Mouse (Mus musculus): Measurements from ENCODE around the gene Gm8439.

Gm8439 gene

GRCm38 (mm10) chr4:120612304-120613080 is 23.9 kb downstream of the Gm8439 start:
- peak; percentile 71 for DNase-seq (ENCODE audit: low read depth, low spot score)

DNA sequence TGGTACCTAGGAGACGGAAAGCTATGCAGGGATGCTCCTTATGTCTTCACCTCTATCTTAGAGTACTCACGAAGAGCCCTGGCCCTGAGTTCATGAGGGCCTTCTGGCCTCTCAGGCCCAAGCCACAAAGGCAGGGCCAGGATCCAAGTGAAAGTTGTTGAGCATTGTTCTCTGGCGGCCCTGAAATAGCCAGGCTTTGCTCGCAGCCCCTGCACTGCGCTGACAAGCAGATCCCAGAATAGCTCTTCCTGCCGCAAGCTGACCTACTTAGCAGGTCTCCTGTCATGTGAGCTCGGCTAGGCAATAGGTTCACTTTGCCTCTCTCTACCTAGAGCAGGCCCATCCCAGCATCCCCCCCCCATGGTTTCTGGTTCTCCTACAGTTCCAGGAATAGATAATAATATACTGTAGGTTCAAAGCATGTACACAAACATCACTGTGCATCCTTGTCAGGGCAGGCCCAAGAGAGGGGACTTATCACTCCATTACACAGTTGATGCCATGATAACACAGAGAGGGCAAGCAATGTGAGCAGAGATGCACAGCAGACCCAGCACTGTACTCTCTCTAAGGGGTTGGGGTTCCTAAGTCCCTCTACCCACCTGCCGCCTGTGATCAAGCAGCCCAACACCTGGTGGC is 25.3 kb downstream of the Gm8439 start:
- DNase-seq (ENCODE audit: low read depth, low spot score) = peak; percentile 99

DNA sequence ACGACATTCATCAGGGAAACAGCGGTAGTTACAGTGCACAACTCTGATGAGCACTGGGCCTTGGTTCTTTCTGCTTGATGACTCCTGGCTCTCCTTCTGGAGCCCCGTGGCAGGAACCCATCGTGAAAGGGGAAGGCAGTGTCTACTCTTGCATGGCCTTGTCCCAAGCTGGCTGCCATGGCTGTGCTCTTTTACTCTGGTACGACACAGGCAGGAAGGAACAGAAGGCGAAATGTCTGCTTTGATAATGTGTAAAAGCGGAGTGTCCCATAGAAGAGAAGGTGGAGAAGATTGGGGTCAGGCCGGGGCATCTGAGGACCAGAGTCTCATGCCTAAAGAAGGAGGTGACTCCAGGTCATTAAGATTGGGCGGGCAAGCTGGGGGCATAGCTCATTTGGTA is 26.1 kb downstream of the Gm8439 start:
- DNase-seq (ENCODE audit: low read depth, low spot score) = no peak

DNA sequence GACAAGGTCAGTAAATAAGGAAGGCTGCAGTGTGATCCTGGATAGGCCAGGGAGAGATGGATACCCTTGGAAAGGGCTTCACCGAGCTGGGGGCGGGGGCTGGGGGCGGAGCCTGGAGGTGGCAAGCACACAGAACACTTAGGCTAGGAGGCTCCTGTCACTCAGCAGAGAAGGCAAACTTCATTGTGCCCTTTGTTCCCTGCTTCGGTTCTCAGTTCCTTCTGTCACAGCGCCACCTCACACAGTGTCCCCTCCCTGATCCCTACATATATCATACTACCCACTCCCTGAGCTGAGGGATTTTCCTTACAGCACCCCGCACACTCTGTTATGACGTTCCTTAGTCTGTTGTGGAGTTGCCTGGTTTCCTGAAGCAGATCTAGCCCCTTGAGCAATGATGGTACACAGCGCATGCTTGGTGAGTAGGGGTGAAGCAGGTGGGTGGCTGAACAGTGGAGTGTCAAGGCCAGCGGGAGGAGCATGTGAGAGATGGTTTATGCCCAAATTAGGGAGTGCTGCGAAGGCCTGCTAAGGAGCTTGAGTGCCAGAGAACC is 27.1 kb downstream of the Gm8439 start:
- DNase-seq (ENCODE audit: low read depth, low spot score) = peak; percentile 87

GRCm38 (mm10) chr4:120616199-120617025 is 27.9 kb downstream of the Gm8439 start:
- DNase-seq (ENCODE audit: low read depth, low spot score) = peak; percentile 85

DNA sequence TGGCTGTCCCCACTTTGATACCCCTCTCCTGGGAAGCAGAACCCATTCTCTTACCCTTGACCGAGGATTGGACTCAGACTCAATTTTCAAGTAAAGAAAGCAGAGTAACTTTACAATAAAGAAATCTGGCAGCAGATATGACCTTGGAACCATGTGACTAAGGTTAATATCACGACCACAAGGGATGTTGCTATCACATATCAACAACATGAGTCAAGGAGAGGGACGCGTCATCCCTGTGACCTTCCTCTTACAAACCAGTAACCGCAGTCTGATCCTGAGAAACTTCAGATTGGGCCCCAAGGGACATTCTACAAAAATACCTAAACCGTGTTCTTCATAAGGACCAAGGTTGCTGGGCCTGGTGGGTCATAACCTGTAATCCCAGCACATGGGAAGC is 39.2 kb downstream of the Gm8439 start:
- no peak for DNase-seq (ENCODE audit: low read depth, low spot score)

DNA sequence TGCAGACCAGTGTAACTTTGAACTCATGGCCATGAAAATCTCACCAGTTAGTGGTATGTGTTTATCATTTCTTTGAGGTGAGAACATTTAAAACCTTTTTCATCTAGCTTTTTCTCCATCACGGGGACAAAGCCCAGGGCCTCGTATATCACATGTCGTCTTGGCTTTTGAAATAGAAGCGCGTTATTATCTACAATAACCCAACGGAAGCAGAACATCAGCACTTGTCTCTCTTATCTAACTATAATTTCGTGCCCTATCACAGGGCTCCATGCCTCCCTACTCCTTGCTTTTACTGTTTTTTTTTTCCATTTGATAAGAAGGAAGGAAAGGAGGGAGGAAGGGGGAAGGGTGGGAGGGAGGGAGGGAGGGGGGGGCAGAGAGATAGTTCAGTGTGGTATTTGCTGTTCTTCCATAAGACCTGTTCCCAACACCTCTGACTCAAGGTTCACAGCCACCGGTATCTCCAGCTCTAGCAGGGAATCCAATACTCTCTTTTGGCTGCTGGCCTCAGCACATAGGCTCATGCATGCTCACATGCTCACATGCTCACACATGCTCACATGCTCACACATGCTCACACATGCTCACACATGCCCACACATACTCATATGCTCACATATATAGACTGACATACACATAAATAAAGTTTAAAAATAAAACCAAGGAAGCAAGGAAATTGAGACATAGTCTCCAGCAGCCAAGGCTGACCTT is 41.8 kb downstream of the Gm8439 start:
- no peak for DNase-seq (ENCODE audit: low read depth, low spot score)

DNA sequence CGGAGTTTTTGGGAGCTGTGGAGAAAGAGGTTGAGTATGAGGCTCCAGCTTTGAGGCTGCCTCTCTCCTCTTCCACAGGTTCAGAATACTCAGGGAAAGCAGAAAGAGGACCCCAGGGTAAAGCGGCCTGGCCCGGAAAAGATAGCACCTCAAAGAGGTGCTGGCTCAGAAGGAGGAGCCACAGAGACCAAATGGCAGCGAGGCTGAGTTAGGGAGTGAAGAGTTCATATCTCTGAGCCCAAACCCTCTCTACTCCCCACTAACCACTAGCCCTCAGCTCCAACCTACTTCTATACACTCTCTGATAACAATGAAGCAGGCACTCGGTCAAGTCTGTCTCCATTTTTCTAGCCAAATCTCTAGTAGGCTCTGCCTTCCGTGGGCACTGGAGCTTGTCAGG is 43.3 kb downstream of the Gm8439 start:
- no peak for DNase-seq (ENCODE audit: low read depth, low spot score)

- peak; percentile 66 for DNase-seq (ENCODE audit: low read depth, low spot score)
Observed at GRCm38 (mm10) chr4:120635351-120635750, 46.8 kb downstream of the Gm8439 start.

DNA sequence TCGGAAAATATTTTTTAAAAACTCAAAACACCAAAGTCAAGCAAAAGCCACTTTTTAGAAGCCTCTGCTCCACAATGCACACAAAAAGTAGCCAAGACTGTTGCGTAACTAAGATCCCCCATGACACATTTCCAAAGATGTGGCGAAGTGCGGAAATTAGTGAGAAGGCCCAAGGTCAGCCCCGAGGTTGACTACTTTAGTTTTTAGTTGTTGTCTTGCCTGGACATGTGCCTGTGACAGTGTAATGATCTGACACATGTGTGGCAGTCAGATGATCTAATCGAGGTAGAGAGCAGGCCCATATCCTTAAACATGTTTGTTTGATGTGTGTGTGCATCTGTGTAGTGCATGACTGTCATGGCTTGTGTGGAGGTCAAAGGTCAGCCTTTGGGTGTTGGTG is 53.4 kb downstream of the Gm8439 start:
- DNase-seq (ENCODE audit: low read depth, low spot score) = no peak

DNA sequence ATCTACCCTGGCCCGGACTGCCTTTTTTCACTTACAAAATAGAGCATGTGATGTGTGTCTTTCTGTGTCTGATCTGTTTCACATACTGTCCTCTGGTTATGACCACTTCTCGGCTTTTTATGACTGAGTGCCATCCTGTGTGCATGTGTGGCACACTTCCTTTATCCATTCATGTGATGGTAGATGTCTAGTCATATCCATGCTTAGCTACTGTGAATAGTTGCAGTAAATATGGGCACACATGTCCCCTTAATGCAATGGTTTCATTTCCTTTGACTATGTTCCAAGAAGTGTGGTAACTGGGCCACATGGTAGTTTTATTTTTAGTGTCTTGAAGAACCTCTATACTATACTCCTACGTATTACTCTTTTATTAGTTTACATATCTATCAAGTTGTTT is 55.4 kb downstream of the Gm8439 start:
- no peak for DNase-seq (ENCODE audit: low read depth, low spot score)

GRCm38 (mm10) chr4:120649369-120650207 is 61.0 kb downstream of the Gm8439 start:
- DNase-seq (ENCODE audit: low read depth, low spot score) = peak; percentile 74

GRCm38 (mm10) chr4:120650208-120650592 is 61.7 kb downstream of the Gm8439 start:
- no peak for DNase-seq (ENCODE audit: low read depth, low spot score)

- DNase-seq (ENCODE audit: low read depth, low spot score) = no peak
Observed at GRCm38 (mm10) chr4:120655898-120656297, 67.4 kb downstream of the Gm8439 start.

Data from brain, adult 2 months (tissue).